Mouse (Mus musculus) stomach, embryonic 14.5 days (tissue): ENCODE results near the gene Vwa7. TPM values are rescaled to one million over a fixed set of nuclear protein-coding genes. Genes with fewer than 3 reads are reported as not detected.
"Not testable (repeated sequence)": the region's sequence is repeated elsewhere in the genome, so short reads cannot be mapped to it uniquely, and the experiment has no call there.

Experiments
- ATAC-seq: fragments of 200-750 bp; cut with Nextera tagmentation; 2 replicates; pipeline ENCODE4 v1.8.0; 2017; ENCODE audit warnings: low read depth, moderate TSS enrichment; ENCODE audit not compliant: insufficient number of reproducible peaks, insufficient read depth, low FRiP score
- H3K27ac ChIP-seq: fragments of 300-500 bp; sonication (generic); 2 replicates; pipeline ENCODE4 v1.5.1; 2014; ENCODE audit warnings: mild to moderate bottlenecking, low read length, moderate library complexity, mixed read lengths
- H3K27me3 ChIP-seq: fragments of 300-500 bp; sonication (generic); 2 replicates; pipeline ENCODE4 v1.6.1; 2014; ENCODE audit warnings: low read length, control low read depth, mixed read lengths; ENCODE audit not compliant: control insufficient read depth, insufficient read depth
- H3K36me3 ChIP-seq: fragments of 300-500 bp; sonication (generic); 2 replicates; pipeline ENCODE4 v1.6.1; 2014; ENCODE audit warnings: mild to moderate bottlenecking, control low read depth, low read length, moderate library complexity, mixed read lengths; ENCODE audit not compliant: control insufficient read depth, insufficient read depth
- H3K4me1 ChIP-seq: fragments of 300-500 bp; sonication (generic); 2 replicates; pipeline ENCODE4 v1.6.1; 2014; ENCODE audit warnings: low read length, control low read depth, mixed read lengths; ENCODE audit not compliant: control insufficient read depth, insufficient read depth
- H3K4me2 ChIP-seq: fragments of 300-500 bp; sonication (generic); replicated peaks from 2 replicates; pipeline ENCODE4 v1.6.1; 2014; ENCODE audit warnings: low read depth, low read length, control low read depth
- H3K4me3 ChIP-seq: fragments of 300-500 bp; sonication (generic); 2 replicates; pipeline ENCODE4 v1.5.1; 2014; ENCODE audit warnings: low read depth, low read length, control low read depth
- H3K9ac ChIP-seq: fragments of 300-500 bp; sonication (generic); replicated peaks from 2 replicates; pipeline ENCODE4 v1.6.1; 2014; ENCODE audit warnings: low read depth, mild to moderate bottlenecking, control low read depth, low read length, moderate library complexity, mixed read lengths
- H3K9me3 ChIP-seq: fragments of 300-500 bp; sonication (generic); 2 replicates; pipeline ENCODE4 v1.6.1; 2016; ENCODE audit warnings: low read depth, low read length, control low read depth; ENCODE audit not compliant: control insufficient read depth
- WGBS: fragments of 180-500 bp; shearing (Covaris S2); extraction: QIAGEN DNeasy Blood & Tissue Kit; methylation state at CpG from one replicate; pipeline ENCODE4 v1.1.7; 2014; 5-methylcytosine and 5-hydroxymethylcytosine counted together
- polyA plus RNA-seq: library from polyadenylated mRNA; unstranded; fragments of >200 nt; fragmentation: Nextera tagmentation; extraction: Ambion mirVana; gene quantifications from 2 replicates; pipeline ENCODE4 v1.2.1, GENCODE M21; 2014

The Vwa7 gene
- polyA plus RNA-seq, 1 experiment from 2014 or later, result 0.22 TPM

GRCm38 (mm10) chr17:34996411-34997141 is 19.8 kb upstream of the Vwa7 start:
- Histone ChIP-seq H3K9ac (no peak overlapping the region), H3K4me1 (peaks cover 7% of the 10 kb centered on the region; the same call in 1 of the 2 replicates), H3K4me2 (no peak overlapping the region), H3K9me3 (no peaks in the 10 kb centered on the region), H3K4me3 (no peak overlapping the region), H3K36me3 (peaks cover 14% of the 10 kb centered on the region; the same call in 1 of the 2 replicates), H3K27ac (no peak overlapping the region), H3K27me3 (no peaks in the 10 kb centered on the region)
- no peak for ATAC-seq
- WGBS, result 88% methylated on average over 12 of the region's 14 CpGs

DNA sequence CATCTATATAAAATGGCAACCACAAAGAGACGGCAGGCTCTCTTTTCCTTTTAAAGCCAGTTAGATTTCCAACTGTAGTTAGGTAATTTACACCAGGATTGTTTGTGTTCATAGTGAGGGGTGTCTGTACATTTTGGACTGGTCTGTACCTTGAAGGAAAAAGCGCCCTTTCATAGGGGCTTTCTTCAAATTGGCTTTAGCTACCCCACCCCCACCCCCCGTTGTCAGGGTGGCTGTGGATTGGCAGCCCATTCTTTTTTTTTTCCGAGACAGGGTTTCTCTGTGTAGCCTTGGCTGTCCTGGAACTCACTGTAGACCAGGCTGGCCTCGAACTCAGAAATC is 19.3 kb upstream of the Vwa7 start:
- Histone ChIP-seq H3K9me3 (no peaks in the 10 kb centered on the region), H3K27ac (no peak overlapping the region), H3K27me3 (no peaks in the 10 kb centered on the region), H3K36me3 (peaks cover 14% of the 10 kb centered on the region; the same call in 1 of the 2 replicates), H3K4me3 (no peak overlapping the region), H3K9ac (no peak overlapping the region), H3K4me1 (peaks cover 7% of the 10 kb centered on the region; the same call in 1 of the 2 replicates), H3K4me2 (no peak overlapping the region)
- no peak for ATAC-seq
- WGBS, result 80% methylated on average over 5 of the region's 5 CpGs

- H3K27me3 ChIP-seq, result no peaks in the 10 kb centered on the region
- H3K4me2 ChIP-seq, result peak overlapping the region; percentile 44; the same call in 1 of the 2 replicates
- peaks cover 14% of the 10 kb centered on the region; the same call in 1 of the 2 replicates for H3K36me3 ChIP-seq
- WGBS, result 92% methylated on average over 15 of the region's 15 CpGs
- peaks cover 22% of the 10 kb centered on the region for H3K4me1 ChIP-seq
- H3K9me3 ChIP-seq, result no peaks in the 10 kb centered on the region
- H3K27ac ChIP-seq, result no peak overlapping the region
- H3K9ac ChIP-seq, result no peak overlapping the region
- no peak for ATAC-seq
- H3K4me3 ChIP-seq, result peak overlapping the region; percentile 28; the same call in 1 of the 2 replicates
Observed at GRCm38 (mm10) chr17:34998526-34999430, 17.6 kb upstream of the Vwa7 start.

DNA sequence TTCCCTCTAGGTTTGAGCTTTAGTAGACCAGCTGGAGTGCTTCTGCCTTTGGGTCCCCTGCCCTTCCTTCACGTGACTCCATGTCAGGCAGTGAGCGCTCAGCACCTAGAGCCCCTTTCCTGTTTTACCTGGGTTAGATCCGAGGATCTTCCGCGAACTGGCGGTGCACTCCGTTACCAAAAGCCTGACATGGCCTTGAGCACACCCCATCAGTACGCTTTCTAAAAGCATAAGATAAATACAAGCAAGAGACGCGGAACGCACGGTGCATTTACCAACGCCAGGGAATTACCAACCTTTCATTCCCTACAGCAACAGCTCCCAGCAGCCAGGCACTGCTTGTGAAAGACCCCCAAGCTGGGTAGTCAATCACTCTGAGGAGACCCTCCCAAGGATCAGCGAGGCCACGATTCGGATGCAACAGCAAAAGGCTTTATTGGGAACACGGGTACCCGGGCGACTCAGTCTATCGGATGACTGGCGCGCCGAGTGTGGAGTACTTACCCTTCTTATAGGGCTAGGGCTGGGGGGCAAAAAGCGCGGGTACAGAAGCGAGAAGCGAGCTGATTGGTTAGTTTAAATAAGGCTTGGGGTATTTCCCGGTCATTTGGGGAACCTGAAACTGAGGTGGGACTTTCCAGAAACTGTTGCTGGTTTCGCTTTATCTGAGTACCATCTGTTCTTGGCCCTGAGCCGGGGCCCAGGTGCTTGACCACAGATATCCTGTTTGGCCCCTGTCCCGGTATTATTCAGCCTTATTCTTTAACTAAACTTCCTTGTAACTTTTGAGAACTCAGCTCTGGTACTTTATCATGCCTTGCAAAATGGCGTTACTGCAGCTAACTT is 16.3 kb upstream of the Vwa7 start:
- ATAC-seq, H3K27me3 ChIP-seq, H3K9me3 ChIP-seq: not testable (repeated sequence)
- H3K9ac ChIP-seq, result peak overlapping the region; percentile 93
- peaks cover 22% of the 10 kb centered on the region for H3K4me1 ChIP-seq
- peak overlapping the region; percentile 91 for H3K4me3 ChIP-seq
- WGBS, result 15% methylated on average over 29 of the region's 32 CpGs
- peak overlapping the region; percentile 98 for H3K27ac ChIP-seq
- H3K36me3 ChIP-seq, result peaks cover 25% of the 10 kb centered on the region
- peak overlapping the region; percentile 97 for H3K4me2 ChIP-seq

- Histone ChIP-seq H3K36me3 (peaks cover 33% of the 10 kb centered on the region), H3K9ac (peak within 1 kb of the TSS; percentile 93), H3K4me2 (peak within 1 kb of the TSS; percentile 97), H3K27ac (peak within 1 kb of the TSS; percentile 98), H3K4me1 (peaks cover 22% of the 10 kb centered on the region), H3K4me3 (peak within 1 kb of the TSS; percentile 91), H3K9me3 (no peaks in the 10 kb centered on the region), H3K27me3 (no peaks in the 10 kb centered on the region)
- ATAC-seq, result peak; percentile 91
- under 1% methylated on average over 83 of the region's 83 CpGs for WGBS
Observed at GRCm38 (mm10) chr17:35000717-35001451, 15.5 kb upstream of the Vwa7 start, which contains the start of gene Vars. TSS of gene Vars (plus strand) at chr17:35000987.

- Histone ChIP-seq H3K9me3 (no peaks in the 10 kb centered on the region), H3K4me3 (peak overlapping the region; percentile 91), H3K9ac (peak overlapping the region; percentile 93), H3K4me2 (peak overlapping the region; percentile 97), H3K4me1 (peaks cover 22% of the 10 kb centered on the region), H3K36me3 (peaks cover 36% of the 10 kb centered on the region), H3K27ac (peak overlapping the region; percentile 98), H3K27me3 (no peaks in the 10 kb centered on the region)
- peak; percentile 3; the same call in 1 of the 2 replicates for ATAC-seq
- 1% methylated on average over 35 of the region's 35 CpGs for WGBS
Observed at GRCm38 (mm10) chr17:35001452-35002152, 14.8 kb upstream of the Vwa7 start.

- peak overlapping the region; percentile 97 for H3K4me2 ChIP-seq
- H3K27ac ChIP-seq, result peak overlapping the region; percentile 98
- H3K27me3 ChIP-seq, result no peaks in the 10 kb centered on the region
- peaks cover 20% of the 10 kb centered on the region for H3K4me1 ChIP-seq
- no peaks in the 10 kb centered on the region for H3K9me3 ChIP-seq
- H3K9ac ChIP-seq, result peak overlapping the region; percentile 93
- 6% methylated on average over 12 of the region's 12 CpGs for WGBS
- peaks cover 42% of the 10 kb centered on the region for H3K36me3 ChIP-seq
- ATAC-seq, result no peak
- peak overlapping the region; percentile 91 for H3K4me3 ChIP-seq
Observed at GRCm38 (mm10) chr17:35002153-35002865, 14.1 kb upstream of the Vwa7 start.
